Mouse (Mus musculus): ENCODE measurements at regions not wholly inside any gene's neighbourhood (a gene's known extent, or its start where the extent isn't known, plus 50 kb on each side); places are given as distances from the start of the nearest gene placed in this dataset.

GRCm38 (mm10) chr1:193443964-193444676 is 74.0 kb upstream of the Camk1g start:
- DNase-seq = no peak

- no peak for DNase-seq
Observed at GRCm38 (mm10) chr1:193440512-193440911, 70.4 kb upstream of the Camk1g start.

- DNase-seq = no peak
Observed at GRCm38 (mm10) chr1:193434281-193434680, 64.2 kb upstream of the Camk1g start.

GRCm38 (mm10) chr1:193433493-193434021 is 63.5 kb upstream of the Camk1g start:
- DNase-seq = no peak

- no peak for DNase-seq
Observed at GRCm38 (mm10) chr1:193430231-193430630, 60.1 kb upstream of the Camk1g start.

- DNase-seq = no peak
Observed at GRCm38 (mm10) chr1:193423653-193424075, 53.6 kb upstream of the Camk1g start.

DNA sequence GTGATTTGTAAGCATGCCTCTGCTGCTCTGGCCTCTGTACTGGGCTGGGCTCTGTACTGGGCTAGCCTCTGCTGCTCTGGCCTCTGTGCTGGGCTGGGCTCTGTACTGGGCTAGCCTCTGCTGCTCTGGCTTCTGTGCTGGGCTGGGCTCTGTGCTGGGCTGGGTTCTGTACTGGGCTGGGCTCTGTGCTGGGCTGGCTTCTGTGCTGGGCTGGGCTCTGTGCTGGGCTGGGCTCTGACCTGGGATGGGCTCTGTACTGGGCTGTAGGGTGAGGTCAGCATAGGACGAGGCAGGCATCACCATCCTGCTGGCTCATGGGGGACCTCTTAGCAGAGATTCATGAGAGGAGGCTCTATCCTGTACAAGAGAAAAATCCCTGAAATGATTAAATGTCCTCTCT is 52.8 kb upstream of the Camk1g start:
- DNase-seq = no peak

GRCm38 (mm10) chr1:193421820-193422219 is 51.7 kb upstream of the Camk1g start:
- DNase-seq = no peak

DNA sequence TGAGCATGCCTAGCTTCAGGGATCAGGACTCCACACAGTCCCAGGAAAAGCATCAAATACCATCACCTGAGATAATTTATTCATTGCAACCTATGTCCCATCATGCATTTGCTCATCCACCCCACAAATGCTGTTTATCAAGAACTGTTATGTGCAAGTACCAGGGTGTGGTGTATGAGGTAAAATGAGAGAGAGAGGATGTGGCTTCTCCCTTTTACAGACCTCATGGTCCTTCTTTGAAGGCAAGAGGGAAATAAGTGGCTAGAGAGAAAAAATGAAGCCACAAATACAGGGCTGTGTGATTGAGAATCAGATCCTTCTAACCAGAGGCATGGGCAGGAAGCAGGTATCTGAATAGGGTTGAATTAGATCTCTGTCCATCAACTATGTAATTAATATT is 51.3 kb upstream of the Camk1g start:
- no peak for DNase-seq

All from kidney, adult 11 months (tissue).